Mouse (Mus musculus) megakaryocyte-erythroid progenitor cell, adult 5-6 weeks (primary cell): ENCODE results near the gene Fam104a. TPM values are rescaled to one million over a fixed set of nuclear protein-coding genes. Genes with fewer than 3 reads are reported as not detected.

Experiments
- ATAC-seq: replicated peaks from 2 replicates; pipeline ENCODE4 v1.8.0; 2016; ENCODE audit warnings: mild to moderate bottlenecking, inconsistent platforms; ENCODE audit not compliant: severe bottlenecking, poor library complexity, low FRiP score, low TSS enrichment
- total RNA-seq, 2 experiments: library from RNA; stranded (forward) in 1 of 2; stranded (reverse) in 1 of 2; fragments of 200-1000, 215-1000 nt in 1 of 2; fragments of >200 nt in 1 of 2; fragmentation: Nextera tagmentation in 1 of 2; gene quantifications; 2 replicates each; pipeline ENCODE4 v1.2.3; 2014 to 2017

The Fam104a gene
- total RNA-seq, 2 experiments from 2014 or later, result 20.8 to 30.8 TPM

- ATAC-seq, result peak; percentile 59; the same call in 1 of the 2 replicates
Observed at GRCm38 (mm10) chr11:113648152-113648551, 35.8 kb downstream of the Fam104a start.

GRCm38 (mm10) chr11:113645181-113645580 is 38.8 kb downstream of the Fam104a start:
- ATAC-seq, result no peak

GRCm38 (mm10) chr11:113638680-113639079 is 45.3 kb downstream of the Fam104a start:
- ATAC-seq, result no peak

- ATAC-seq, result no peak
Observed at GRCm38 (mm10) chr11:113634699-113635121, 49.2 kb downstream of the Fam104a start.

GRCm38 (mm10) chr11:113633398-113633797 is 50.6 kb downstream of the Fam104a start:
- no peak for ATAC-seq

GRCm38 (mm10) chr11:113632303-113632702 is 51.7 kb downstream of the Fam104a start:
- no peak for ATAC-seq

- no peak for ATAC-seq
Observed at GRCm38 (mm10) chr11:113631862-113632261, 52.1 kb downstream of the Fam104a start.

- ATAC-seq, result no peak
Observed at GRCm38 (mm10) chr11:113631302-113631701, 52.7 kb downstream of the Fam104a start.

- no peak for ATAC-seq
Observed at GRCm38 (mm10) chr11:113630642-113631041, 53.3 kb downstream of the Fam104a start.

- no peak for ATAC-seq
Observed at GRCm38 (mm10) chr11:113627785-113628184, 56.2 kb downstream of the Fam104a start.

- no peak for ATAC-seq
Observed at GRCm38 (mm10) chr11:113625437-113625836, 58.5 kb downstream of the Fam104a start.

GRCm38 (mm10) chr11:113622028-113622427 is 61.9 kb downstream of the Fam104a start:
- ATAC-seq, result no peak

- no peak for ATAC-seq
Observed at GRCm38 (mm10) chr11:113621001-113621400, 63.0 kb downstream of the Fam104a start.

- no peak for ATAC-seq
Observed at GRCm38 (mm10) chr11:113619420-113620080, 64.4 kb downstream of the Fam104a start.

GRCm38 (mm10) chr11:113618672-113619419 is 65.1 kb downstream of the Fam104a start, which contains the start of gene Sstr2:
TSS of gene Sstr2 (plus strand) at chr11:113619342.
- 0 out of 2 replicates have a peak, but pooled peaks have one; percentile 31 for ATAC-seq

GRCm38 (mm10) chr11:113618303-113618671 is 65.7 kb downstream of the Fam104a start:
- no peak for ATAC-seq

GRCm38 (mm10) chr11:113617132-113617911 is 66.6 kb downstream of the Fam104a start:
- peak; percentile 74 for ATAC-seq

GRCm38 (mm10) chr11:113614476-113614875 is 69.5 kb downstream of the Fam104a start:
- no peak for ATAC-seq

- ATAC-seq, result peak; percentile 84
Observed at GRCm38 (mm10) chr11:113611664-113612611, 72.0 kb downstream of the Fam104a start.
